Mouse (Mus musculus): ENCODE measurements at regions not wholly inside any gene's neighbourhood (a gene's known extent, or its start where the extent isn't known, plus 50 kb on each side); places are given as distances from the start of the nearest gene placed in this dataset.
A peak's percentile ranks its signal among the peaks of the same experiment; 100 is the strongest.

DNA sequence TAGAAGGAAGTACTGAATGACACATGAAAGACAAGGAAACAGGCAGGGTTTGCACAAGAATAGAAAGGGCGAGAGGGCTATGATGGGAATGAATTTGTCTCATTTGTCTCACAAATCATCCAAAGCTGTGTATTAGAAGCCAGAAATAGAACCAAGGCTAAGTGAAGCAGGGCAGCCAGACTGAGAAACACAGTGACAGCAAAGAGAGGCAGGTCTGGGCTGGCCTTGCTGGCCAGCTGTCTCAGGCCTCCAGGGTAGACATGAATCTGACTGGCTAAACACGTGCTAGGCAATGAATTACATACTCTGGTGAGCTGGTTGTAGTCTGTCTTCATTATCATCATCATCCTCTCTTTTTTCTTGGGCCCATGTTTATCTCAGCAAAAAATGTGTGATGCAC lies 101.7 kb upstream of the 1810046K07Rik start:
- ATAC-seq (ENCODE audit: low FRiP score, low read depth), result no peak
- H3K9me3 ChIP-seq, result no peaks in the 10 kb centered on the region
- H3K4me2 ChIP-seq (replicated peaks), result no peak overlapping the region
- no peaks in the 10 kb centered on the region for H3K4me1 ChIP-seq
- H3K27me3 ChIP-seq, result no peaks in the 10 kb centered on the region
- H3K4me3 ChIP-seq, result no peak overlapping the region
- 52% methylated on average over 2 of the region's 2 CpGs for WGBS
- no peaks in the 10 kb centered on the region for H3K36me3 ChIP-seq
- H3K27ac ChIP-seq, result no peak overlapping the region
- no peak overlapping the region for H3K9ac ChIP-seq

DNA sequence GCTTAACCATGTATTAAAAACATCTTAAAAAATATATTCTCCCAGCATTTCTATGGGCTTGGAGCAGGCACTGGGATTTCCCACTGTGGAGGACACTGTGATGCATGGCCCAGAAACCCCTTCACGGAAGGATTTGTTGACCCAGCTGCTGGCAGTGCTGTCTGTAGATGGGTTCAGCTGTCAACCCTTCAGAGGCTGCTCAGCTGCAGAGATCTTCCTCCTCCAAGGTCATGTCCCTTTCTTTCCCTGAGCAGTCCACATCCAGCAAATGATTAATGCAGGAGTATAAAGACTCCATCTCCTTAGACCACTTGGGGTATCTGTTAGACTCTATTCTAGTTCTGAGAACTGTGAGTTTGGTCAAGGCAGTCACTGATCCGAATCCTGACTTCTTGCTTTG lies 108.4 kb upstream of the 1810046K07Rik start:
- Histone ChIP-seq H3K4me3 (no peak overlapping the region), H3K36me3 (no peaks in the 10 kb centered on the region), H3K27ac (no peak overlapping the region), H3K9me3 (no peaks in the 10 kb centered on the region), H3K27me3 (no peaks in the 10 kb centered on the region), H3K4me1 (no peaks in the 10 kb centered on the region), H3K4me2 (replicated peaks) (no peak overlapping the region), H3K9ac (no peak overlapping the region)
- 74% methylated on average over 2 of the region's 2 CpGs for WGBS
- ATAC-seq (ENCODE audit: low FRiP score, low read depth), result no peak

DNA sequence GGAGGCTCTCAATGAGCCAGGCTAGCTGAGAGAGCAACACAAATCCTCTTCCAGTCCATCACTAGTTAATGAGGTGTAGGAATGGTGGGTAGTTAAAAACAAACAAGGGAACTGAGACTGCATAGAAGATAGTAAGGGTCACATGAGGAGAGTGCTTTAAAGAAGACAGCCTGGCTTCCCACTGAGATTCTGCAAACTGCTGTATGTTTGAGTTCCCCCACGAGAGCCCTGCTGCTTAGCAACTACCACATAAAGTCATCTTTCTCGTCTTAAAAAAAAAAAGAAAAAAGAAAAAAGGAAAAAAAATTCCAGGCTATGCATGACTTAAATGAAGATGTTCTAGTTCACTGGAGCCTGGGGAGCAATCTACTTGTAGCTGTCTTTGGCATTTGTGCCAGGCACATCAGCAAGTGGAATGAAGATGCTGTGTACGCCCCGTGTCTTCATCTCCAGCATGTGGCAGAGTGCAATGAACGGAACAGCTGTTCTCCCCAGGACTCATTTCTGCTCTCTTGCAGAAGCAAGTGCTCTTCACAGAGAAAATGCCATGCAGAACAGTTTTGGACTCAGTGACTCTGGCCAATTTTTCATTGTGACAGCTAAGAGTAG lies 113.2 kb upstream of the 1810046K07Rik start:
- no peak overlapping the region for H3K27ac ChIP-seq
- H3K4me3 ChIP-seq, result no peak overlapping the region
- H3K9ac ChIP-seq, result no peak overlapping the region
- H3K9me3 ChIP-seq, result peaks cover 3% of the 10 kb centered on the region; the same call in 1 of the 2 replicates
- H3K4me1 ChIP-seq, result no peaks in the 10 kb centered on the region
- H3K36me3 ChIP-seq, result no peaks in the 10 kb centered on the region
- ATAC-seq (ENCODE audit: low FRiP score, low read depth), result no peak; the same call in 1 of the 2 replicates
- H3K27me3 ChIP-seq, result no peaks in the 10 kb centered on the region
- H3K4me2 ChIP-seq (replicated peaks), result no peak overlapping the region
- WGBS, result 48% methylated on average over 5 of the region's 5 CpGs

DNA sequence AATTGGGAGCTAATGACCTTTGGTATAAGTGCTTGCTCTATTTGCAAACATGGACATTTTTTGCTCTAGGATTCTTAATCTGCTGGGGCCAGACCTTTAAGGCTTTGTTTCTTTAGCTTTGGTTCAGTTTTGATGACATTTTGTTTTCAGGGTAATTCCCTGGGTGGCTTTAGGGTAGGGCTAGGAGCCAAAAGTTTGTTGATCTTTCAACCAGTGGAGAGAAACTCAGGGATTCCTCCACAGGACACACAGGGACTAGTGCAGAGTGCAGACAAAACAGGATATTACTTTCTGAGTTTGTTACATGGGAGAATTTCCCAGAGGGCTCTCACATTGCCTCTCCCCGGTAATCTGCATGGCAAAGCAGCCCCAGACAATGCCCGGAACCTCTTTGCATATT lies 127.0 kb upstream of the 1810046K07Rik start:
- H3K4me3 ChIP-seq, result no peak overlapping the region
- 59% methylated on average over 2 of the region's 2 CpGs for WGBS
- no peaks in the 10 kb centered on the region for H3K9me3 ChIP-seq
- H3K4me2 ChIP-seq (replicated peaks), result no peak overlapping the region
- H3K9ac ChIP-seq, result no peak overlapping the region
- H3K4me1 ChIP-seq, result no peaks in the 10 kb centered on the region
- no peak overlapping the region for H3K27ac ChIP-seq
- no peaks in the 10 kb centered on the region for H3K27me3 ChIP-seq
- ATAC-seq (ENCODE audit: low FRiP score, low read depth), result no peak
- H3K36me3 ChIP-seq, result no peaks in the 10 kb centered on the region

DNA sequence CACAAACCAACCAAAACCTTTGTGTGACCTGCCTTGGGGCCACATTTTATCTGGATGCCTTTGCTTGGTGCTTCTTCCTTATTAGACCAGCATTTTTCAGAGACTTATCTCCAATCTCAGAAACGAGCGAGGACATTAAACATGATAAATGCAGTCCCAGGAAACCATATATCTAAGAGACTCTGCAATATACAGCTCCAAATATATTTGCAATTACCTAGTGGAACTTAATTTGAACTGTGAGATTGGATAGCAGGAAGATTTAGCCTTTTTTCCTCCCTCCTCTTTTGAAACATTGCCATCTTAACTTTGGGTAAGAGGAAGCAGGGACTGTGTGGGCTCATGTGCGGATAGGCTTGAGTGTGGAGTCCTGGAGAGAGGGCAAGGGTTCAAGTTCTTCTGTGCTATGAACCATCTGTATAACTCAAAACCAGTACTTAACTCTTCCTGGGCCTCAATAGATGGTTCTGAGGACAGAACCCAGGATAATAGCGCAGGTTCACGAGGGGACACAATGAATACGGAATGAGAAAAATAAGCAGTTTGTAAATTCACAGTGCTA lies 133.8 kb upstream of the 1810046K07Rik start:
- 85% methylated on average over 6 of the region's 6 CpGs for WGBS
- H3K27ac ChIP-seq, result no peak overlapping the region
- ATAC-seq (ENCODE audit: low FRiP score, low read depth), result no peak
- H3K36me3 ChIP-seq, result no peaks in the 10 kb centered on the region
- no peak overlapping the region for H3K9ac ChIP-seq
- H3K9me3 ChIP-seq, result no peaks in the 10 kb centered on the region
- no peak overlapping the region for H3K4me3 ChIP-seq
- no peaks in the 10 kb centered on the region for H3K27me3 ChIP-seq
- H3K4me2 ChIP-seq (replicated peaks), result no peak overlapping the region
- H3K4me1 ChIP-seq, result no peaks in the 10 kb centered on the region

DNA sequence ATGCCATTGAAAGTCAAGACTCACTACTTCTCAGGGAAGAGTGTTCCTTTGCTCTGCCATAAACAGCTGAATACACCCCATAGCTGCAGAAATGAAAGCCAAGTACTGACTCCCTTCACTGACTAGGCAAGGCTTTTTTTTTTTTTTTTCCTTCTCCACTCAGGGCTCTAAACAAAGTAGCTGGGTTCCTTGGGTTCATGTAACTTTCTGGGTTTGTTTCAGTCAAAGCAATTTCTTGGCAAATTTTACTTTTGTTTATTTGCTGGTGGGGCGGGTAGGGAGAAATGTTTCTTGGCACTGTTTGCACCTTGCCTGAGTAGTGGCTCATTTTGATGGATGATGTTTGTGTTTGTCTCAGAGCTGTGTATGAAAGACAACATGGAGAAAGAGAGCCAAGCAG lies 141.3 kb upstream of the 1810046K07Rik start:
- H3K9ac ChIP-seq, result no peak overlapping the region
- no peaks in the 10 kb centered on the region for H3K9me3 ChIP-seq
- ATAC-seq (ENCODE audit: low FRiP score, low read depth), result no peak
- H3K36me3 ChIP-seq, result no peaks in the 10 kb centered on the region
- no peaks in the 10 kb centered on the region for H3K4me1 ChIP-seq
- no peak overlapping the region for H3K27ac ChIP-seq
- H3K4me2 ChIP-seq (replicated peaks), result no peak overlapping the region
- no peak overlapping the region for H3K4me3 ChIP-seq
- WGBS, result 89% methylated on average over 1 of the region's 1 CpGs
- H3K27me3 ChIP-seq, result no peaks in the 10 kb centered on the region

DNA sequence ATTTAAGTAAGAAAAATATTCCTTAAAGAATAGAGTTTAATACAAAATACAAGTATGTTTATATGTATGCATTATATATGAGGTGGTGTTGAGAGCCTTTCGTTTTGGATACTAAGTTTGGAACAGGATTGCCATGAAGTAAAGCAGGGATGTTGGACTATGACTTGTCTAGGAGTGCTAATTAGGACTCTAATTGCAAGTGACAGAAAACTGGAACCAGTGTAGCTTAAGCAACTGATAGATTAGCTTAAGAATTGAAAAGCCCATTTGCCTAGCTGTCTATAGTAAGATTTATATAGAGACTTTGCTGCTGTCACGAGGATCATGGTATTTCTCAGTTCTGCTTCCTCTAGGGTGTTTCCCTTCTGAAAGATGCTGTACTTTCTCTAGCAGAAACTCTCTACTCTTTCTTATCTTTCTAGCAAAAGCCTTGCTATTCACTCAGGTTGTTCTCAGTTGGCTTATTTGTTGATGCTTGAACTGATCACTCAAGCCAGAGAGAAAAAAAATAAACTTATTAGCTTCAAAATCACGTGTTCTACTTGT lies 147.9 kb upstream of the 1810046K07Rik start:
- 57% methylated on average over 3 of the region's 3 CpGs for WGBS
- Histone ChIP-seq H3K9ac (no peak overlapping the region), H3K4me1 (no peaks in the 10 kb centered on the region), H3K4me3 (no peak overlapping the region), H3K27ac (no peak overlapping the region), H3K4me2 (replicated peaks) (no peak overlapping the region), H3K27me3 (no peaks in the 10 kb centered on the region), H3K36me3 (no peaks in the 10 kb centered on the region), H3K9me3 (no peaks in the 10 kb centered on the region)
- ATAC-seq (ENCODE audit: low FRiP score, low read depth), result no peak

DNA sequence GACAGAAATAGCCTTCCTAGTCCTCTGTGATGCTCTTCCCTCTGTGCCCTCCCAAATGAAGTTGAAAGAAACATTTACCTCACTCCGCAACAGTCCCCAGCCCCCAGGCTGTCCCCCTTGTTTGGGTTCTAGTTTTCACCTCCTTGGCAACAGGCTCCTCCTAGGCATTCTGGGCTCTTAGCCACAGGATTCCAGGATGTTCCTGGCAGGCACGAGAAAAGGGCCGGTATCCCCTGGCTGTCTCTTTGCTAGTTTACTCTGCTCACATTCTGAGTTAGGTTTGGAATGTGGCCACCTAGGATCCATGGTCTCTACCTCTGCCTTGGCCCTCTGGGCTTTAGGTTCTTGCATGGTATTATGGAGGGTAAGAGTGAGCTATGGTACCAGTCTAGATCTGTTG lies 159.1 kb upstream of the 1810046K07Rik start:
- no peak overlapping the region for H3K27ac ChIP-seq
- H3K27me3 ChIP-seq, result no peaks in the 10 kb centered on the region
- 64% methylated on average over 3 of the region's 3 CpGs for WGBS
- no peak overlapping the region for H3K4me2 ChIP-seq (replicated peaks)
- H3K9me3 ChIP-seq, result no peaks in the 10 kb centered on the region
- ATAC-seq (ENCODE audit: low FRiP score, low read depth), result no peak
- H3K9ac ChIP-seq, result no peak overlapping the region
- no peak overlapping the region for H3K4me3 ChIP-seq
- no peaks in the 10 kb centered on the region for H3K36me3 ChIP-seq
- H3K4me1 ChIP-seq, result peaks cover 5% of the 10 kb centered on the region; the same call in 1 of the 2 replicates

DNA sequence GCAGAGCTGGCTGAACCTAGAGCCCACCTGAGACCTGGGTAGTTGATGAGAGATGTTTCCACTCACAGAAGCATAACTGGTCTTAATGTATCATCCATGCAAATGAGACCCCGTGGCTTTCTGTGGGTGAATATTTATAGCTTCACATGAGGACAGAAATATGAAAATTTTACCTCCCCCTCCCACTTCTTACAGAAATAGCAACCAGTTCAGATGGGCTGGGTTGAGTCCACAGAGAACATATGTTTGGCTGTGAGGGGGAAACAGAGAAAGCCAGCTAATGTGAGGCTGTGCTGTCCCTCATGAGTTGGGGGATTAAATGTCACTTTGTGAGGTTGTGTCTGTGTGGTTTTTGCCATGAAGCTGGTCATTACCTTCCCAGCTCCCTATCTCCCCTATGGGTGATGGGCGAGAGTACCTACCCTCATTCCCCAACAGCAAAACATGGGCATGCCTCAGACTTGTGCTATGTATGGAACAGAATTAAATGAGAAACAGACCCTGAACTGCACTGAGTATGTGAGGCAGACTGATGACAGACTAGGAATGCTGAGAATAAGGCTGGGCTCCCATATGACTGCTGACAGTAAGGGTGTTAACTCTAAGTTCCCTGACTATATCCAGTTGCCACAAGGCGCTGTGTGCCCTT lies 178.7 kb upstream of the 1810046K07Rik start:
- Histone ChIP-seq H3K36me3 (no peaks in the 10 kb centered on the region), H3K4me1 (0 out of 2 replicates have a peak, but pooled peaks cover 4% of the 10 kb centered on the region), H3K27ac (no peak overlapping the region), H3K4me3 (no peak overlapping the region), H3K9ac (no peak overlapping the region), H3K27me3 (no peaks in the 10 kb centered on the region), H3K9me3 (no peaks in the 10 kb centered on the region), H3K4me2 (replicated peaks) (no peak overlapping the region)
- 56% methylated on average over 3 of the region's 3 CpGs for WGBS
- ATAC-seq (ENCODE audit: low FRiP score, low read depth), result peak; percentile 71

DNA sequence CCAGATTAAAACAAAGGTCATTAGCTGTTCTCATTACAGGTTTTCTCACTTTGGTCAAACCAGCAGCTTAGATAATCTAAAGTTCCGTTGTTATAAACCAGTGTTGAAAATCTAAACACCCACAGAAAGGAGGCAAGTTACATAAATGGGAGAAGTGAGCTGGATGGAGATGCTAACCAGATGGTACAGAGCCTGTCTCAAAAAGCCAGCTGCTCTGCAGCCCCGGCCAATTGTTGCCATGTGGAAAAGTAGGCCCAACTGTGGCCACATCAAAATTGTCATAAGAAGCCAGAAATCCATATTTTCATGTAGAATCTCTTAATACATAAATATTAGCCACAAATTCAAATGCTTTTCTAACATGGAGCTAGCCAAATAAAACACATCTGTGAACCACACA lies 188.9 kb upstream of the 1810046K07Rik start:
- Histone ChIP-seq H3K27ac (no peak overlapping the region), H3K4me2 (replicated peaks) (no peak overlapping the region), H3K9ac (no peak overlapping the region), H3K27me3 (no peaks in the 10 kb centered on the region), H3K4me1 (no peaks in the 10 kb centered on the region; the same call in 1 of the 2 replicates), H3K9me3 (no peaks in the 10 kb centered on the region), H3K36me3 (no peaks in the 10 kb centered on the region), H3K4me3 (no peak overlapping the region)
- WGBS, result 55% methylated on average over 2 of the region's 2 CpGs
- ATAC-seq (ENCODE audit: low FRiP score, low read depth), result no peak

DNA sequence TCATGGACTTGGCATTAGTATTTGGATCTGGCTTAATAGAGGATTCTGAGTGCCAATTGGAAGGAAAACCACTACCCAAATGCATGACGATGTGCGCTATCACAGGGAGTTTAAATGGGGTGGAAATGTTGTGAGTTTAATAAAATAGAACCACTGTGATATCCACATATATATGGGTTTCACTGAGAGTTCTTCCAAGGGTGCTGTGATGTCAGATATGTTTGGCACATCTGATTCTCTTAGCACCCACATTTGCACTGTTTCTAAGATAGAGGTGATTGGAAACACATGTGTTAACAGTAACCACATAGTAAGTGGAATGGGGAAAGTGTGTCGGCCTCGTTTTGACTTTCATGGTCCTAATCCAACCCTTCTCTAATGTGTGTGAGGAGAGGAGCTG lies 189.7 kb upstream of the 1810046K07Rik start:
- no peak overlapping the region for H3K4me3 ChIP-seq
- H3K4me2 ChIP-seq (replicated peaks), result no peak overlapping the region
- no peak overlapping the region for H3K27ac ChIP-seq
- no peaks in the 10 kb centered on the region for H3K36me3 ChIP-seq
- no peaks in the 10 kb centered on the region for H3K9me3 ChIP-seq
- no peaks in the 10 kb centered on the region for H3K27me3 ChIP-seq
- 50% methylated on average over 4 of the region's 4 CpGs for WGBS
- H3K4me1 ChIP-seq, result no peaks in the 10 kb centered on the region; the same call in 1 of the 2 replicates
- H3K9ac ChIP-seq, result no peak overlapping the region
- no peak; the same call in 1 of the 2 replicates for ATAC-seq (ENCODE audit: low FRiP score, low read depth)

DNA sequence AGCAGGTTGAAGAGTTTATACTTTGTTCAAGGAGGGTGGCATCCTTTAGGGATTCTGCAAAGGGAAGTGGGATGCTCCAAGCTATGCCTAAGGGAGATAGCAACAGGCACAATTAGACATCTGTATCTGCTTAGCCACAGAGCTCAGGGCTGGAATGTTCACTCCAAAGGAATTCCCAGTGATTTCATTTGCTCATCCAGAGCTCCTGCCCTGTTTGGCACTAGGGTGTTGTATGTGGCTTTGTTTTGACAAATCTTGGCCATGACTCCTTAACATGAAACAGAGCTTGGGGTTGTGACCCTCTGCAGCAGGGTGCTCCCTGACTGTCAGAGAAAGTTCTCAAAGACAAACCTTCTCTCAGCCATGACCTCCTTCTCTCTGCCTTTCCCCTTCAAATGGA lies 194.8 kb upstream of the 1810046K07Rik start:
- no peak overlapping the region for H3K27ac ChIP-seq
- H3K4me3 ChIP-seq, result no peak overlapping the region
- H3K4me2 ChIP-seq (replicated peaks), result no peak overlapping the region
- H3K36me3 ChIP-seq, result no peaks in the 10 kb centered on the region
- no peak for ATAC-seq (ENCODE audit: low FRiP score, low read depth)
- no peaks in the 10 kb centered on the region for H3K27me3 ChIP-seq
- no peaks in the 10 kb centered on the region; the same call in 1 of the 2 replicates for H3K4me1 ChIP-seq
- no peak overlapping the region for H3K9ac ChIP-seq
- H3K9me3 ChIP-seq, result no peaks in the 10 kb centered on the region

All from limb, embryonic 13.5 days (tissue).